Mouse (Mus musculus) cerebellum, adult 9-10 months (tissue): ENCODE data around the gene Hist1h2br.
"Not testable (repeated sequence)": the region's sequence is repeated elsewhere in the genome, so short reads cannot be mapped to it uniquely, and the experiment has no call there.

Experiments used
- DNase-seq: peaks from one replicate; pipeline ENCODE4 v3.0.0; 2022

The Hist1h2br gene

DNA sequence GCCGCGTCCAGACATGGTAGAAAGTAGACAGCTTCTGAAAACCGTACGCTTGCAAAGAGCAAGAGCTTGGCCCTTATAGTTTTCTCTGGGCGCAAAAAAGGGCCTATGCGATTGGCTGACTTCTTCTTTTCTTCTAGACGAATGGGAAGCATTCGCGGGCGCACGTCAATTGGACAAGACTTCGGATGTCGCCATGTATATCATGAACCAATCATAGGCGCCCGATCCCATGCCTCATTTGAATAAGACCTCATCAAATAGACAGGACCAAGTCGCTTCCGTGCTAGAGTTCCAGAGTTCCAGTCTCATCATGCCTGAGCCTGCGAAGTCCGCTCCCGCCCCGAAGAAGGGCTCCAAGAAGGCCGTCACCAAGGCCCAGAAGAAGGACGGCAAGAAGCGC lies at the start of gene Hist1h2br, which contains the start of gene Hist1h2ap:
Gene Hist1h2br (plus strand): TSS at position 283 of the 400 bp plus-strand sequence.
Gene Hist1h2ap (minus strand): TSS at position 47 of the 400 bp plus-strand sequence.
- not testable (repeated sequence) for DNase-seq

DNA sequence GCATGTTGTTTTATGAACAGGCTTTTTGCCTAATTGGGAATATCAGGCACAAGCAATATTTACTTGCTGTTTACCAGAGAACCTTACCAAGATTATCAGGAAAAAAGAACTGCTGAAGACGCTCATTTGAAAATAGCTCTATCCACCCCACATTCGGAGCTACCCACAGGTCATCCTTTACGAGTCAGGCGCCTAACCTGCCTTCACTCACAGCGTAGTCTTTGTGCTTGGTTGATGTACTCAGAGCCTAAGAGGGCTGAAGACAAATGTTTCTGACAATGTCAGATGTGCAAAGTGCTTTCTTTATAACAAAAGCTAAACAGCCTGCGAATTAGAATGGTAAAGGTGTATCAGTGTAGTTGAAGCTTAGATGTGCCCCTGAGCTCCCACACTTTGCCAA lies 49.2 kb upstream of the Hist1h2br start:
- DNase-seq = no peak

DNA sequence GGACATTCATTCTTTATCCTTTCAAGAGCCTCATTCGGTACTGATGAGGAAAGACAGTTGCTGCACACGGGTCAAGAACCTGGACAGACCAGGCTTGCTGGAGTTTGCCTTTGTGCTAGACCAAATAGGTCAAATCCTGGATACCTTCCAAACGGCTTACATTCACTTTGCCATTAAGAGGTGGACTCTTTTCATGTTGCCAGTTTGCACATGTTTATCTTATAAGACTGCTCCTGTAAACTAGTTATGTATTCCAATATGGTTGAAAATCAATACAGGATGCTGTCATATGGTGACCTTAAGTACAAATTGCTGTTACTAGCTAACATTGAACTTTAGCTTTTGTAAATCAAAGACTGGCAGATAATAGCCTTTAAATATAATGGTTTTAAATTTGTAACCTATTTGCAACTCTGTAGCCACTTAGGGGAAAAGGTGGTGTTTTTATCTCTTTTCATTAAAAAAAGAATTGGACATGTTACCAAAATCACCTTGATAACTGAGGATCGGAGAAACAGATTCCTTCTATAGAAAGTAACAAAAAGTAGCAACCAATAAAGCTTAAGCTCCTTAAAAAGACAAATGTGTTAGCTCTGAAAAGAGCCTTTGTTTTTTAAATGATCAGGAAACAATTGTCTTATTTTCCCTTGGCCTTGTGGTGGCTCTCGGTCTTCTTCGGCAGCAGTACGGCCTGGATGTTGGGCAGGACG lies 47.2 kb upstream of the Hist1h2br start:
- DNase-seq = peak; percentile 34

DNA sequence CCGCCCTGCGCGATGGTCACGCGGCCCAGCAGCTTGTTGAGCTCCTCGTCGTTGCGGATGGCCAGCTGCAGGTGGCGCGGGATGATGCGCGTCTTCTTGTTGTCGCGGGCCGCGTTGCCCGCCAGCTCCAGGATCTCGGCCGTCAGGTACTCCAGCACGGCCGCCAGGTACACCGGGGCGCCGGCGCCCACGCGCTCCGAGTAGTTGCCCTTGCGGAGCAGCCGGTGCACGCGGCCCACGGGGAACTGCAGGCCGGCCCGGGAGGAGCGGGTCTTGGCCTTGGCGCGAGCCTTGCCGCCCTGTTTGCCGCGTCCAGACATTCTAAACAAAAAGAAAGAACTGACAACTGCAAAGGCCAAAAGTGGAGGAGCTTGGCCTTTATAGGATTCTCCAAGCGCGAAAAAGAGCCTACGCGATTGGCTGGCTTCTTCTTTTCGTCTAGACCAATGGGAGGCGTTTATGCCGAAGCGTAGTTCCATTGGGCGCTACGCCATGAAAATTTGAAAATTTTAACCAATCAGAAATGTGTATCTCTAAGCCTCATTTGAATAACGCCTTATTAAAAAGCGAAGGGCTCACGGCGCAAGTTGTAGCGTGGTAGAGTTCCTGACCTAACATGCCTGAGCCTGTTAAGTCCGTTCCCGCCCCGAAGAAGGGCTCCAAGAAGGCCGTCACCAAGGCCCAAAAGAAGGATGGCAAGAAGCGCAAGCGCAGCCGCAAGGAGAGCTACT lies 46.5 kb upstream of the Hist1h2br start, which contains the start of the genes Hist1h2an and Hist1h2bp:
Gene Hist1h2an (minus strand): TSS at position 320 of the 731 bp plus-strand sequence.
Gene Hist1h2bp (plus strand): TSS at position 563 of the 731 bp plus-strand sequence.
- peak; percentile 98 for DNase-seq

DNA sequence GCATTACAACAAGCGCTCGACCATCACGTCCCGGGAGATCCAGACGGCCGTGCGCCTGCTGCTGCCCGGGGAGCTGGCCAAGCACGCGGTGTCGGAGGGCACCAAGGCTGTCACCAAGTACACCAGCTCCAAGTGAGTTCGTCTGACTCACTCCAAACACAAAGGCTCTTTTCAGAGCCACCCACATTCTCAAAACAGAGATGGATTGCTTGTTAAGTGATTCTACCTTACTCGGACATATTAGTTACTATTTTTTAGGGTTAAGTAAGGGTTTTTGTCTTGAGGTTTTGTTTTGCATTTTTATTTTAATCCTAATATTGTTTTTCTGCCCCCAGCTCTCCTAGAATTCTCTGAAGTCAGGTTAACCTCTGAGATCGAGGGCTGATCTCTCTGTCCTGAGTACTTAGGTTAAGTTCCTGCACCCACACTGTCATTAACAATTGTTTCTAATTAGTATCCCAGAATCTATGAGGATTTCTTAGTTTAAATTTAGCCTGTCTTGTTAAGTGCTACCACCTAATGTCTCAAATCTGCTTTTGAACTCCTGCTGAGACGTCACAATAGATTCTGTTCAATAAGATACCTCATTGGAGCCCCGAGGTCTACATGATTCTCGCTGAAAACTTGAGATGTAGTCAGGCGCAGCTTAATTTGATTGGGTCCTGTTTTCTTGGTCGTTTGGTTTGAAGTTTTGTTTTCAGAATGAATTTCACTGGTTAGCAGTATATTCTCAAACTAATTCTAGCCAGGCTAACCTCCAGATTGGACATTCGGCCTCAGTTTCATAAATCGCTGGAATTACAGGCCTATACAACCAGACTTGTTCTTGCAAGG lies 45.6 kb upstream of the Hist1h2br start:
- DNase-seq = peak; percentile 46

DNA sequence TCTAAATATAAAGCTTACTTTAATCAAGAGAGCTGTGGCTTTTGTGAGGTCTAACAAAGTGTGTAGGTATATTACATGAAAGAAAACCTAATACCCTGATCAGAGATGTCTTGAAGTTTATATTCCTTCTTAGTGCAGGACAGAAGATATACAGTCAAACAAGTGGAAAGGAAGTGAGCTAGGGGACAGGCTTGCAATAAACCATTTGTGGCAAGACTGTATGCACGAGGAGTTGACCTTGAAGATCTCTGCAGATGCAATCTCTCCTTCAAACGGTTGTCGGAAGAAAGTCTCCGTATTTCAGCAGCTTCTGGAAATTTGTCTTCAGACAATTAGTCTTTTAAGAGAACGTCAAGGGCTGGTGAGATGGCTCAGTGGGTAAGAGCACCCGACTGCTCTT lies 43.6 kb upstream of the Hist1h2br start:
- DNase-seq = no peak

DNA sequence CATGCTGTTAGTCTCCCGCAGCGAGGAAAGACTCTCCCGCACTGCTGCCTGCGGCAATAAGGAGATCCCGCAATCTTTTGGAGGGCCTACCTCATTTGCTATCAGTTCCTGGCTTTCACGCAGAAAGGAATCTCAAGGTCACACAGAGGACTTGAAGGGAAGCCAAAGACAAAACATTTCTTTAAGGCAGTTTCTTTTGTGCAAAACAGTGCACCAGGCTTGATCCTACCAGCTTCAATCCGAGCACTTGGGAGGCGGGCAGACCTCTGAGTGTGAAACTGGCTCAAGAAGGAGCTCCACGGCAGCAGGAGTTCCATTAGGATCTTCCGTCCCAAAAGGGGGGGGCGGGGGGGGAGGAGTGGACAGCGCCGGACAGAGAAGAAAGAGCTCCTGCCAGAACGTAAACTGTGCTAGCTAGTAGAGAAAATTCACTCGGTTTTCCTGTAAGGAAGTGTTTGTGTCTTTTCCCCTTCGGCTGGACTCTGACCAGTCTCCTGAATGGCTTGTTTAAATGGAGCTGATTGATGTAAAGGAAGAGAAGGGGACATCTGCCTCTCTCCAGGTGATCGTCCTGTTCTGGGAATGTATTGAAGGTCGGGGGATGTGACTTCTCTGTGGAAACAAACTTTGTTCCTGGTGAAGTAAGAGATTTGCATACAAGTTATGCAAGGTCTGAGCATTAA lies 42.8 kb upstream of the Hist1h2br start:
- no peak for DNase-seq

- DNase-seq = no peak
These were observed 38.0 kb upstream of the Hist1h2br start for GRCm38 (mm10) chr13:21795584-21795983.

DNA sequence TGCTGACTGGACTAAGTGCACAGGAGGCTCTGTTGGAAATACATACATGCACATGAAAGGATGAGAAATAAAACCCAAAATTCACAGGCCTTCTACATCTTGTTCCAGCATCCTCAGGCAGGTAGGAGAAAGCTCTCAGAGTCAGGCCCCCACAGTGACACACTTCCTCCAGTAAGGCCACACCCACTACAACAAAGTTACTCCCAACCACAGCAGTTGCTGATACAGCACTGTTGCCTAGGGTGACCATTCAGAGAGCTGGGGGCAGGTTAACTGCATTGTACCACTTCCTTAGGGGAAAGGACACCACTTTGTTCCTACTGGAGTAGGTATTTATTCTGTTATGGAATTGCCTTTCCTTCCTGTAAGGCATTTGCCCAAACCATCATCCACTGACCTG lies 36.4 kb upstream of the Hist1h2br start:
- DNase-seq = not testable (repeated sequence)

DNA sequence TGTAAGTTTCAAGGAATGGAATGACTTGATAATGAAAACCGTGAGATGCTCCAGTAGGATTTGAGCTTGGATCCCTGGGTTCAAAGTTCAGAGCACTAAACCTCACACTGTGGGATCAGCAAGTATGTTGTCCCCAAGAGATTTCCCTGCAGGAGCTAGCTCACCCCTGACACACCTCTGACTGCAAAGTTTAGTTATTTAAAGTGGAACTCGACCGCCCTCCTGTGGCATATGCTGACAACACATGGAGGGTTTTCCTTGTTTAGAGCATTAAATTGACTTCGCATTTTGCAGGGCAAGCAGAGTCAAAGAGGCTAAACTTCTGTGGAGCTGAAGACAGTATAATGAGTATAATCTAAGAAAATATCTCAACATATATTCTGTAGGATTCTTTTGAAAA lies 30.5 kb upstream of the Hist1h2br start:
- DNase-seq = not testable (repeated sequence)

DNA sequence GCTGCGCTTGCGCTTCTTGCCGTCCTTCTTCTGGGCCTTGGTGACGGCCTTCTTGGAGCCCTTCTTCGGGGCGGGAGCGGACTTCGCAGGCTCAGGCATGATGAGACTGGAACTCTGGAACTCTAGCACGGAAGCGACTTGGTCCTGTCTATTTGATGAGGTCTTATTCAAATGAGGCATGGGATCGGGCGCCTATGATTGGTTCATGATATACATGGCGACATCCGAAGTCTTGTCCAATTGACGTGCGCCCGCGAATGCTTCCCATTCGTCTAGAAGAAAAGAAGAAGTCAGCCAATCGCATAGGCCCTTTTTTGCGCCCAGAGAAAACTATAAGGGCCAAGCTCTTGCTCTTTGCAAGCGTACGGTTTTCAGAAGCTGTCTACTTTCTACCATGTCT lies 23.5 kb upstream of the Hist1h2br start, which contains the start of the genes Hist1h2bq and Hist1h2ao:
Gene Hist1h2bq (minus strand): TSS at position 125 of the 400 bp plus-strand sequence.
Gene Hist1h2ao (plus strand): TSS at position 393 of the 400 bp plus-strand sequence.
- DNase-seq = not testable (repeated sequence)

GRCm38 (mm10) chr13:21811074-21811473 lies 22.5 kb upstream of the Hist1h2br start:
- DNase-seq = not testable (repeated sequence)

- DNase-seq = peak; percentile 38
These were observed 22.0 kb upstream of the Hist1h2br start, which contains the start of gene Hist1h4m for GRCm38 (mm10) chr13:21811539-21811938. Hist1h4m (plus strand) TSS chr13:21811746.

DNA sequence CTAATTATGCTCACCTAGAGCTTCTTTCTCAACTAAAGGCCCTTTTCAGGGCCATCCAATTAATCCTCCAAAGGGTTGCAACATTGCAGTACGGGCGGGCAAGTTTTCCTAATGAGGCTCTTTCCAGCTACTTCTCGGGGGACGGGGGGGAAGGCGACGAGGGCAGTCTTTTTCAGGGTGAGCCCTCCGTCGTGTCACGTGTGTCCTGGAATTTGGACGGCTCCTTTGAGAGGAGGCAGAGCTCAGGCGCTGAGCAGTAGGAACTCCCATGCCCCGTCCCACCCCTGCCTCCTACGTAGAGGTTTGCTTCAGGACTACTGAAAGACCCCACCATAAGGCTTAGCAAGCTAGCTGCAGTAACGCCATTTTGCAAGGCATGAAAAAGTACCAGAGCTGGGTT lies 21.5 kb upstream of the Hist1h2br start:
- not testable (repeated sequence) for DNase-seq

DNA sequence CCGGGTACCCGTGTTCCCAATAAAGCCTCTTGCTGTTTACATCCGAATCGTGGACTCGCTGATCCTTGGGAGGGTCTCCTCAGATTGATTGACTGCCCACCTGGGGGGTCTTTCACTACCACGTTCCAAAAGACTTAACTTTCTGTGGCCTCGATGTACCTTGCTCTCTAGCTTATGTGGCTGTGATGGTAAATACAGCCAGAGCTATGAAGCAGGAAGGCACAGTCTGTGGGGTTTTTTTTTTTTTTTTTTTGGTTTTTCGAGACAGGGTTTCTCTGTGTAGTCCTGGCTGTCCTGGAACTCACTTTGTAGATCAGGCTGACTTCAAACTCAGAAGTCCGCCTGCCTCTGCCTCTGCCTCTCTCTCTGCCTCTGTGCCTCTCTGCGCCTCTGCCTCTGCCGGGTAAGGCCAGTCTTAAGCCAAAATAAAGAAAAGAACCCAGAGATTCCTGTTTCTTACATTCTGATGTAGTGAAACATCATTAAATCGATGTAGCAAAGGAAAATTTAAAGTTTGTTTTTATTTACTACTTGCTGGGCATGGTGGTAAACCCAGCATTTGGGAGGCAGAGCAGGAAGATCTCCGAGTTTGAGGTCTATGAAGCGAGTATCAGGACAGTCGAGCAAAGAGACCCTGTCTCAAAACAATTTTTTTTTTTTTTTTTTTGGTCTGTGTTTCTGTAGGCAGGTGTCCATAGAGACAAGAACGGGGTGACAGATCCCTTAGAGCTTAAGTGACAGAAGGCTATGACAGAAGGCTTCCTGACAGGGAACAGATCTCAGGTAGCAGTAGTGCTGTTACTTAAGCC lies 13.3 kb upstream of the Hist1h2br start:
- DNase-seq = not testable (repeated sequence)

- DNase-seq = no peak
These were observed 5.0 kb upstream of the Hist1h2br start for GRCm38 (mm10) chr13:21828511-21828910.

DNA sequence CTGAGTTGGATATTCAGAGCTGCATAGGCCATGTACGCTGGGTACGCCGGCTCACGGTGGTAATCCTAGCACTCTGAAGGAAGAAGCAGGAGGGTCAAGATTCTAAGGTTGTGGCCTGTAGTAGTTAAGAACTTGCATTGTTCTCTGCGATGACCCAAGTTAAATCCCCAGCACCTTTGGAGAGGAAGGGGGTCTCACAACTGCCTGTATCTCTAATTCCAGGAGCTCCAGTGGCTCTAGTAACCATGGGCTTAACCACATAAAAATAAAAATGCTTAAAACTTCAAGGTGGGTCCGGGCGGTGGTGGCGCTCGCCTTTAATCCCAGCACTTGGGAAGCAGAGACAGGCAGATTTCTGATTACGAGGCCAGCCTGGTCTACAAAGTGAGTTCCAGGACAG lies 3.2 kb upstream of the Hist1h2br start:
- no peak for DNase-seq

GRCm38 (mm10) chr13:21831418-21832394 lies 1.8 kb upstream of the Hist1h2br start, which contains the start of gene Hist1h4n:
Hist1h4n (minus strand) TSS chr13:21832196.
- peak; percentile 47 for DNase-seq

DNA sequence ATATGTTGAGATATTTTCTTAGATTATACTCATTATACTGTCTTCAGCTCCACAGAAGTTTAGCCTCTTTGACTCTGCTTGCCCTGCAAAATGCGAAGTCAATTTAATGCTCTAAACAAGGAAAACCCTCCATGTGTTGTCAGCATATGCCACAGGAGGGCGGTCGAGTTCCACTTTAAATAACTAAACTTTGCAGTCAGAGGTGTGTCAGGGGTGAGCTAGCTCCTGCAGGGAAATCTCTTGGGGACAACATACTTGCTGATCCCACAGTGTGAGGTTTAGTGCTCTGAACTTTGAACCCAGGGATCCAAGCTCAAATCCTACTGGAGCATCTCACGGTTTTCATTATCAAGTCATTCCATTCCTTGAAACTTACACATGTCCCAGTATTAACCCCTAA lies 7.0 kb downstream of the Hist1h2br start:
- not testable (repeated sequence) for DNase-seq

GRCm38 (mm10) chr13:21846356-21846755 lies 12.8 kb downstream of the Hist1h2br start:
- DNase-seq = not testable (repeated sequence)
